Mouse (Mus musculus) hindbrain, embryonic 16.5 days (tissue): Measurements from ENCODE around the gene Gsn. TPM values are rescaled to one million over a fixed set of nuclear protein-coding genes. Genes with fewer than 3 reads are reported as not detected.

ENCODE experiments used
- ATAC-seq: fragments of 200-750 bp; cut with Nextera tagmentation; 2 replicates; pipeline ENCODE4 v1.8.0; 2017; ENCODE audit warnings: moderate TSS enrichment, moderate library complexity
- H3K27ac ChIP-seq: fragments of 300-500 bp; sonication (generic); 2 replicates; pipeline ENCODE4 v1.5.1; 2014; ENCODE audit warnings: low read depth, mild to moderate bottlenecking, control low read depth, low read length, moderate library complexity
- H3K27me3 ChIP-seq: fragments of 300-500 bp; sonication (generic); replicated peaks from 2 replicates; pipeline ENCODE4 v1.6.1; 2014; ENCODE audit warnings: low read length; ENCODE audit not compliant: control insufficient read depth, insufficient read depth
- H3K36me3 ChIP-seq: fragments of 300-500 bp; sonication (generic); 2 replicates; pipeline ENCODE4 v1.6.1; 2014; ENCODE audit warnings: mild to moderate bottlenecking, low read length, moderate library complexity, mixed read lengths; ENCODE audit not compliant: control insufficient read depth, insufficient read depth
- H3K4me1 ChIP-seq: fragments of 300-500 bp; sonication (generic); 2 replicates; pipeline ENCODE4 v1.6.1; 2014; ENCODE audit warnings: low read depth, low read length; ENCODE audit not compliant: control insufficient read depth, insufficient read depth
- H3K4me2 ChIP-seq: fragments of 300-500 bp; sonication (generic); 2 replicates; pipeline ENCODE4 v1.6.1; 2014; ENCODE audit warnings: mild to moderate bottlenecking, low read length, control low read depth, moderate library complexity
- H3K4me3 ChIP-seq: fragments of 300-500 bp; sonication (generic); 2 replicates; pipeline ENCODE4 v1.5.1; 2014; ENCODE audit warnings: mild to moderate bottlenecking, low read length, control low read depth, moderate library complexity
- H3K9ac ChIP-seq: fragments of 300-500 bp; sonication (generic); 2 replicates; pipeline ENCODE4 v1.6.1; 2014; ENCODE audit warnings: low read depth, mild to moderate bottlenecking, control low read depth, low read length, moderate library complexity
- H3K9me3 ChIP-seq: fragments of 300-500 bp; sonication (generic); 2 replicates; pipeline ENCODE4 v1.6.1; 2014; ENCODE audit warnings: mild to moderate bottlenecking, low read length, moderate library complexity; ENCODE audit not compliant: control insufficient read depth
- WGBS: fragments of 180-500 bp; shearing (Covaris S2); extraction: QIAGEN DNeasy Blood & Tissue Kit; methylation state at CpG from one replicate; pipeline ENCODE4 v1.1.7; 2014; 5-methylcytosine and 5-hydroxymethylcytosine counted together
- polyA plus RNA-seq: library from polyadenylated mRNA; unstranded; fragments of >200 nt; fragmentation: Nextera tagmentation; extraction: Ambion mirVana; gene quantifications from 2 replicates; pipeline ENCODE4 v1.2.1, GENCODE M21; 2015

Gsn gene
- polyA plus RNA-seq, 1 experiment from 2014 or later: 31.6 TPM

DNA sequence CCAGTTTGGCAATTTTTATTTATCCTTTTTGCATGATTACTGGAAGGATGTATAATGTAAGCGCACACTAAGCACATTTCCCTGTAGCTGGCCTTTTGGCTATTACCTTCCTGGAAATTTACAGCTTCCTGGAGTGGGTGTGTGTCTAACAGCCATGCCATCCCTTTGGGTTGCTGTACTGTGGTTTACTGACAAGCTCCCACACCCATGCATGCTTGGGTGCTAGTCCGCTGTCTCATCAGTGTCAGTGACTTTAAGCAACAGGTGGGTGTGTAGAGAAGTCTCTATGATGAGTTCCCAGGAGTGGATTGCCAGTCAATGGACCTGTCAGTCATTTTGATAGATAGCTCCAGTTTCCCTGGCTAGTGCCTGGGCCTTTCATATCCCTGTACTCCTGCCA lies 43.3 kb downstream of the Gsn start:
- Histone ChIP-seq H3K9ac (no peak overlapping the region), H3K9me3 (no peaks in the 10 kb centered on the region), H3K36me3 (no peaks in the 10 kb centered on the region), H3K27ac (no peak overlapping the region), H3K4me3 (no peak overlapping the region), H3K4me1 (no peaks in the 10 kb centered on the region; the same call in 1 of the 2 replicates), H3K27me3 (no peaks in the 10 kb centered on the region), H3K4me2 (no peak overlapping the region)
- ATAC-seq: no peak
- WGBS: 92% methylated on average over 2 of the region's 2 CpGs

- Histone ChIP-seq H3K27ac (no peak overlapping the region), H3K9ac (no peak overlapping the region), H3K27me3 (no peaks in the 10 kb centered on the region), H3K9me3 (no peaks in the 10 kb centered on the region), H3K4me1 (no peaks in the 10 kb centered on the region; the same call in 1 of the 2 replicates), H3K4me3 (no peak overlapping the region), H3K4me2 (no peak overlapping the region), H3K36me3 (no peaks in the 10 kb centered on the region)
- 86% methylated on average over 13 of the region's 13 CpGs for WGBS
- no peak for ATAC-seq
Observed at GRCm38 (mm10) chr2:35302049-35302885, 46.1 kb downstream of the Gsn start.

DNA sequence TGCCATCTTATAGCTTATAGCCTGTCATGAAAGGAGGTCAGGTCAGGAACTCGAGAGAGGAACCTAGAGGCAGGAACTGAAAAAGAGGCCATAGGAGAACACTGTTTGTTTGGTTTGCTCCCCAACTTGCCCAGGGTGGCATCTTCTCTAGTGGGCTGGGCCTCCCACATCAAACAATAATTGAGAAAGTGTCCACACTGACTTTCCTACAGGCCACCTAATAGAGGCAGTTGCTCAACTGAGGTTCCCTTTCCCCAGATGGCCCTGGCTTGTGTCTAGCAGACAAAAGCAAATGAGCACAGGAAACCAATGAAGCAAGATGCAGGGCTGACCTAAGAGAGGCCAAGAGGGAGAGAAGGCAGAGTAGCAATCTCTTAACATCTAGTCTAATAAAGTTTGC lies 52.0 kb downstream of the Gsn start:
- WGBS: 76% methylated on average over 1 of the region's 1 CpGs
- Histone ChIP-seq H3K4me1 (no peaks in the 10 kb centered on the region), H3K36me3 (no peaks in the 10 kb centered on the region), H3K9ac (no peak overlapping the region), H3K4me3 (no peak overlapping the region), H3K9me3 (no peaks in the 10 kb centered on the region), H3K27ac (no peak overlapping the region), H3K4me2 (no peak overlapping the region), H3K27me3 (no peaks in the 10 kb centered on the region)
- no peak for ATAC-seq

GRCm38 (mm10) chr2:35309906-35310493 lies 53.8 kb downstream of the Gsn start:
- Histone ChIP-seq H3K4me1 (no peaks in the 10 kb centered on the region), H3K9ac (no peak overlapping the region), H3K27me3 (no peaks in the 10 kb centered on the region), H3K4me3 (no peak overlapping the region), H3K9me3 (no peaks in the 10 kb centered on the region), H3K36me3 (no peaks in the 10 kb centered on the region), H3K4me2 (no peak overlapping the region), H3K27ac (no peak overlapping the region)
- no peak for ATAC-seq
- 88% methylated on average over 4 of the region's 4 CpGs for WGBS

DNA sequence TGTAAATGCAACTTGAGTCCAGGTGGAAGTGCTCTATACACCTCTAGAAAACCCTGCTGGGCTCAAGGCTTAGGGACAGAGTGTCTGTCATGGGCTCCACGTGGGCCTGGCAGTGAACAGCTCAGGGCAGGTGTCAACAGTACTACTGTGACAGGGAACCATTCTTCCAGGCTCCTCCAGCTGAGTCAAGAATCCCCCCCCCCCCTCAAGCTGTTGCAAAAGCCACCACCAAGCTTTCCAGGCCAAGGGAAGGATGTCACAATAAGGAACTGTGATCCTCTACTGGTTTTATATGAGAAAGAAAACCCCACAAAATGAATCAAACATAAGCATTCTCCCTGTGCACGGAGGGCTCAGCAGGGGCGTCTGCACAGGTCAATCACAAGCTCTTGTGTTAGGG lies 58.1 kb downstream of the Gsn start:
- ATAC-seq: no peak

DNA sequence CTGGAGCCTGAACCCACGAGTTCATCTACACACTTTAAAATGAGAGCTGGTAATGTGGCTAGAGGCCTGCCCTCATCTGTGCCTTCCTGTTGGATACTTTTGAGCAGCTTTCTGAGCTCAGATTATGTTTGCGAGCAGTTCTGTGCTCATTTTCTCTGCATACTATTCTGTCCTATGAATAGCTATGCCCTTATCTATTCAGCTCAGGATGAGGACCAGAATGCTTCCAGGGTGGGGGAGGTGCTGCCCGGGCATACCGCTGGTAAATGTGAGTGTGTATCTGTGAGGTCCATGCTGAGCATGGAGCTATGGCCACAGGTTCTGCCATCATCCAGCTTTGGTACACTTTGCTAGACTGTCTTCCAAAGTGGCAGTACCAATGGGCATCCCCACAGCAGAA lies 61.4 kb downstream of the Gsn start:
- Histone ChIP-seq H3K27me3 (no peaks in the 10 kb centered on the region), H3K4me2 (no peak overlapping the region), H3K27ac (no peak overlapping the region), H3K4me1 (peaks cover 10% of the 10 kb centered on the region), H3K9me3 (no peaks in the 10 kb centered on the region), H3K4me3 (no peak overlapping the region), H3K9ac (no peak overlapping the region), H3K36me3 (no peaks in the 10 kb centered on the region)
- WGBS: 84% methylated on average over 4 of the region's 4 CpGs
- no peak for ATAC-seq

More for the DNA sequence above, 58.1 kb downstream of the Gsn start:
- Histone ChIP-seq H3K27me3 (no peaks in the 10 kb centered on the region), H3K4me2 (no peak overlapping the region), H3K27ac (no peak overlapping the region), H3K4me3 (no peak overlapping the region), H3K36me3 (no peaks in the 10 kb centered on the region), H3K9me3 (no peaks in the 10 kb centered on the region), H3K9ac (no peak overlapping the region), H3K4me1 (no peaks in the 10 kb centered on the region)
- WGBS: 37% methylated on average over 3 of the region's 3 CpGs

DNA sequence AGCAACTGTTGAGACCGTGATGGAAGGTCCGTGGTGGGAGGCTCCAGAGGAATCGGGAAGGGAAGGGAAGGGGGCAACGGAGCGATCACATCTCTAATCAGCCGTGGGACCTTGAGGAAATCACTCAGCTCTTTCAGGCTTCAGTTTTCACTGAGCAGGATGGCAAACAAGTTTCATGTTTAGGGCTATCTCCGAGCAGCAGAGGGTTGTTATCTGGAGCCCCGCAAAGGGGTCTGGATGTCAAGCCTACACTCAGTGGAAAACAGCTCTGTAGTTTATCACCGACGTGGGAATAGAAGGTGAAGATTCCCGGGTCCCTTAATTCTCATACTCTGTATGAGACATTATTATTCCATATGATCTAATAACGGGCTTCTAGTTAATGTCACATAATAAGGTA lies 62.2 kb downstream of the Gsn start:
- Histone ChIP-seq H3K27ac (no peak overlapping the region), H3K27me3 (no peaks in the 10 kb centered on the region), H3K36me3 (no peaks in the 10 kb centered on the region), H3K4me1 (peaks cover 17% of the 10 kb centered on the region), H3K4me3 (no peak overlapping the region), H3K4me2 (no peak overlapping the region), H3K9ac (no peak overlapping the region), H3K9me3 (no peaks in the 10 kb centered on the region)
- 85% methylated on average over 12 of the region's 12 CpGs for WGBS
- ATAC-seq: no peak

DNA sequence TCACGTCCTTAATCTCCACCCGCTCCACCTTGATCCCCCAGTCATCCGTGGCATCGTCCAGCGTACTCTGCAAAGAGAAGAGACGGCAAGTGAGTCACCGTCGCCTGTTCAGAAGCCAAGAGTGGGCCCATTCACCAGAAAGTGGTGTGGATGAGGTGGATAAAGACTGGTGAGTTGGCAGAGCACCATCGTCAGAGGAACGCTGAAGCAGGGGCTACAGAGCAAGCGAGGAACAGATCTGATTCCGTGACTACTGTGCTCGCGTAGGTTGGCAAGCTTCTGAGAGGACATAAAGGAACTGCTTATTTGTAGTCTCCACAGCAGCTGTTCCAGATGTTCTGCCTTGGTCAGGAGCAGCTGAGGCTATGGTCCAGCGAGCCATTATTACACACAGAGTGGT lies 64.2 kb downstream of the Gsn start:
- H3K4me1 ChIP-seq: peaks cover 18% of the 10 kb centered on the region
- no peak overlapping the region for H3K4me3 ChIP-seq

GRCm38 (mm10) chr2:35322404-35323164 lies 66.4 kb downstream of the Gsn start:
- Histone ChIP-seq H3K4me1 (peaks cover 18% of the 10 kb centered on the region), H3K9me3 (no peaks in the 10 kb centered on the region), H3K9ac (no peak overlapping the region), H3K4me3 (no peak overlapping the region), H3K4me2 (peak overlapping the region; percentile 1; the same call in 1 of the 2 replicates), H3K27me3 (no peaks in the 10 kb centered on the region), H3K36me3 (no peaks in the 10 kb centered on the region), H3K27ac (peak overlapping the region; percentile 54)
- ATAC-seq: peak; percentile 85
- WGBS: 42% methylated on average over 10 of the region's 10 CpGs

More for the DNA sequence above, 64.2 kb downstream of the Gsn start:
- no peak overlapping the region for H3K27ac ChIP-seq
- no peak overlapping the region for H3K4me2 ChIP-seq
- H3K27me3 ChIP-seq: no peaks in the 10 kb centered on the region
- 92% methylated on average over 15 of the region's 15 CpGs for WGBS
- H3K9ac ChIP-seq: no peak overlapping the region
- no peaks in the 10 kb centered on the region for H3K36me3 ChIP-seq
- no peak for ATAC-seq
- H3K9me3 ChIP-seq: no peaks in the 10 kb centered on the region
